Mouse (Mus musculus) cerebellum, adult 9-11 months (tissue): ENCODE data around the gene Mink1.
"Not testable (repeated sequence)": the region's sequence is repeated elsewhere in the genome, so short reads cannot be mapped to it uniquely, and the experiment has no call there.

Experiments
- DNase-seq: peaks from one replicate; pipeline ENCODE4 v3.0.0; 2022

Gene Mink1

GRCm38 (mm10) chr11:70562287-70562994 is at the start of gene Mink1:
Gene Mink1 (plus strand): TSS chr11:70562881.
- DNase-seq: peak; percentile 91

DNA sequence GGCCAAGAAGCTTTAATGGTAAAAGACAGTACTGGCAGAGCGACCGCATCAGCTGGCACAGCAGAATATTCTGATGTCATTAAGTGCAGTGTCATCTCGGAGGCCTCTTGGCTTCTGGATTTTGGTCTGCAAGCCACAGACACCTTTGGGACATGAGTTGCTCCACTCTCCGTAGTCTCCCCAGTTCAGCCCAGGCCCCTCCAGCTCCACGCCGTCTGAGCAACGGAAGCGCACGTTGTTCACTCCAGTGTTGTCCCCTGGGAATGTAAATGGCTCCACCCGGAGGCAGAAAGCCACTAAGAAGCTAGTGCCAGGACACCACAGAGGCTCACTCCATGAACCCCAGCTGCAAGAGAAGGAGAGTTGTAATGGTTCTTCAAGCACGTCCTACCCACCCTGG is 49.2 kb upstream of the Mink1 start:
- no peak for DNase-seq

- DNase-seq: no peak
Observed at GRCm38 (mm10) chr11:70514288-70514687, 48.4 kb upstream of the Mink1 start, which contains the start of gene Vmo1. Gene Vmo1 (minus strand): TSS chr11:70514616.

- no peak for DNase-seq
Observed at GRCm38 (mm10) chr11:70516352-70516751, 46.3 kb upstream of the Mink1 start.

DNA sequence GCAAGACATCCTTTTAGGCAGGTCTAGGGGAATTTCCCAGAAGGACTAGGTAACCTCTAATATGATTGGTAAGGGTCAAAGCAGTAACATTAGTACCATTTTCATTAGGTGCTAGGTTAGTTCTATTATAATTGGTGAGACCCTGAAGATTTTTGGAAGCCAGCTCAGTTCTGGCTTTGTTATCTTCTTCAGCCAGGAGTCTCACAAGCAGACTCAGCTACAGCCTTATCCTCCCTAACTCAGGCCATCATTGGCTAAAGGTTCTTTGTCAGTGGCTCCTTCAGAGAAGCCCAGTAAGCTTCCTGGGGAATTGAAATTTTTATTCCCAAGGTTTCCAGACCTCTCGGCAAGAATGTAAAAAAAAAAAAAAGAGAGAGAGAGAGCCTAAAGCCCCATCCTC is 44.2 kb upstream of the Mink1 start:
- no peak for DNase-seq

DNA sequence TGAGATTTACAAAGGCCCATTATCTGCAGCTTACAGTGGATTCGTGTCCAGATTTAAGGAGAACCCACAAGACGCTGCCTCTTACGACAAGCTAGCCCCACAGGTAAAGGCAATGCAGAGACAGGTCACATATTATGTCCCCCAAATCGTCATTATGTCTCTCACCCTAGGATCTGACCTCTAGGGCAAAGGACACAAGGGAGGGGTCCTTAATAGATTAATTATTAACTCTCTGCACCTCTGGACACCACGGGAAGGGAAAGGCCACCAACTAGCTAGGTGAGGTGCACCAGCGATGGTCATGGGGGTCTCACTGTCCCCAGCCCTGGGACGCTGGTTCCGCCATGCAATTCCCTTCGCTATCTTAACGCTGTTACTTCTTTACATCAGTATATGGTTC is 43.8 kb upstream of the Mink1 start, which contains the start of gene Gltpd2:
Gene Gltpd2, plus strand, starts transcription at position 274 of the 400 bp plus-strand sequence.
- DNase-seq: no peak

DNA sequence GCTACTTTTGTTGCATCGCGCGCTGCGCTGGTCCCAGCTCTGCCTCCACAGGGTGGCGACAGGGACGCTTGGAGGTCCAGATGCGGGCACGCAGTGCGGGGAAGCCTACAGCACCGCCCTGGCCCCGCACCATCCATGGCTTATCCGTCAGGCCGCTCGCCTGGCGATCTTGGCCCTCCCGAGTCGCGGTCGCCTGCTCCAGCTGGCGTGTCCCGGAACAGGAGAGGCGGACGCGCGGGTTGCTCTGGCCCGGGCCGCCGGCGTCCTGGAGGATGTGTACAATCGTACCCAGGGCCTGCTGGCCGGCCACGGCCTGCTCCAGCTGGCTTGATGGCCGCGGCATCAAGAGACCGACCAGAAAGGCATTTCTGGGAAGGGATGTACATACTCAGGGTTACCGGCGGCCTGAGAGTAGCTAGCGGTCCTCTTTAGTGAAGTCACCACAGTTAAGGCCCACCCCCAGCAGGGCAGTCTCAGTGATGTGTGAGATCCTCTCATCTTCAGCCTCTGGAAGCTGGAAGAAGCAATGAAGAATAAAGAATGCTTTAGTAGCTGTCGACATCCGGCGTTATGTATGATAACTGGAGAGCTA is 42.4 kb upstream of the Mink1 start:
- peak; percentile 41 for DNase-seq

- DNase-seq: not testable (repeated sequence)
Observed at GRCm38 (mm10) chr11:70523306-70523989, 39.2 kb upstream of the Mink1 start.

GRCm38 (mm10) chr11:70524782-70525181 is 37.9 kb upstream of the Mink1 start:
- DNase-seq: no peak

DNA sequence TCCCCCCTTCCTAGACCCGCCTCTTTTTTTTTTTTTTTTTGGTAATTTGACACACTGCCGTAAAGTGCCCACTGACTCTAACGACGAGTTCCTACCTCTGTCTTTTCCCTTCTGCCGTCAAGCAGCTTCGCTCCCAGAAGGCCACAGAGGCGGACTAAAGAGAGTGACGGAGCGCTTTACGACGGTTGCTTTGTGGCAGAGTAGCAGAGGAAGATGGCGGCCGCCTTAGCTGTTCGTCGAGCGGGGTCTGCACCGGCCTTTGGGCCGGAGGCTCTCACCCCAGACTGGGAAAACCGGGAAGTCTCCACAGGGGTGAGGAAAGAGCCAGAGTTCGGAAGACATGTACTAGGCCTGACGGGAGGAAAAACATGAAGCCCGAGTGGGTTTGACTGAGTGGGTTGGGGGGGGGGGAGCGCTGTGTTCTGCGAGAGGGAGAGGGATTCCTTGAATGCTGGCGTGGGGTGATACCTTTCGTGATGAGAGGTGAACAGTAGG is 37.5 kb upstream of the Mink1 start, which contains the start of gene Psmb6:
Gene Psmb6, plus strand, starts transcription at position 184 of the 495 bp plus-strand sequence.
- DNase-seq: peak; percentile 96

DNA sequence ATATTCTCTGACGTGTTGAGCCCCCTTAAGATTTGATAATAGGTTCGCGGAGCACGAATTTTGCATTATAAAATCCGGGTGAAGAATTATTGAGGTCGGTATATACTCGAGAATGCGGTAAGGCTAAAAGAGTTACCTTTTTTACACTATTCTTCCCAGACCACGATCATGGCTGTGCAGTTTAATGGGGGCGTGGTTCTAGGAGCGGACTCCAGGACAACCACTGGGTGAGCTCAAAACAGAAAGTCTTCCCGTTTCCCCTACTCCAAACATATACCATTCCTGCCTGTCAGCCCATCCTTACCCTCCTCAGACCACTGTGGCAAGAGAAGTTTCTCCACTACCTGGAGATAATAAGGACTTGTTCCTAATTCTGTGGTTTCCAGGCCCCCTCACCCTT is 37.0 kb upstream of the Mink1 start:
- DNase-seq: peak; percentile 25

GRCm38 (mm10) chr11:70526211-70526610 is 36.5 kb upstream of the Mink1 start:
- DNase-seq: no peak

- DNase-seq: no peak
Observed at GRCm38 (mm10) chr11:70528610-70529009, 34.1 kb upstream of the Mink1 start.

GRCm38 (mm10) chr11:70531065-70531464 is 31.6 kb upstream of the Mink1 start:
- DNase-seq: not testable (repeated sequence)

DNA sequence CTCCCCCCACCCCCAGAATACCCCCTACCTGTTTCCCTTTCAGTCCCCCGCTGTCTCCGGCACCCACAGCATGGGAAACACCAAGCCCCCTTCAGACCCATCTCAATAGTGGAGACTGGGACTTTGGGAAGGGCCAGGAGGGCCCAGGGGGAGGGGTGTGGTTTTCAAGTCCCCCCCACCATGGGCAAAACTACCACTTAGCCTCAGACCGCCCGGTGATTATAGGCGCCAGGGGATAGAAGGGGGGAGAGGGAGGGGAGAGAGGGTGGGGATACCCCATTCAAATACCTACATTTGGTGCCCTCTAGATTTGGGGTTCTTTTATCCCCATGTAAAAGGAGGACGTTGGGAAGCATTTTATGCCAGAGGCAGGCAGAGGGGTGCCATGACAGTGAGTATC is 29.8 kb upstream of the Mink1 start, which contains the start of gene Gm40193:
Gene Gm40193, minus strand, starts transcription at position 101 of the 400 bp plus-strand sequence.
- DNase-seq: no peak

DNA sequence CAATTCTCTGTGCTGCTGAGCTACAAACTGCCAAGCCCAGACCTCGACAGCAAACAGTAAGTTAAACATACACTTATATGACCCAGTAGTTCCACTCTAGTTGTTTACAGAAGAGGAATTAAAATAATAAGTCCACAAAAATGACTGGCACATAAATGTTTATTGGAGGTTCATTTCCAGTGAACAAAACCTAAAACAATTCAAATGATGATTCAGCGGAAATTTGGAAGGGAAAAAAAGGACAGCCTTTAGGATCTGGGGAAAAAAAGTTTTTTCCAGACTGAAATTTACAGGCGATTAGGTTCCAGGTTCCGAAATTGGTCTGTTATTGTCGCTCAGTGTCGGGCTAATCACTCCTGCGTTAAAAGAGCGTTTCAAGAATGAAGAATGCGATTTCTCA is 23.3 kb upstream of the Mink1 start:
- DNase-seq: no peak

DNA sequence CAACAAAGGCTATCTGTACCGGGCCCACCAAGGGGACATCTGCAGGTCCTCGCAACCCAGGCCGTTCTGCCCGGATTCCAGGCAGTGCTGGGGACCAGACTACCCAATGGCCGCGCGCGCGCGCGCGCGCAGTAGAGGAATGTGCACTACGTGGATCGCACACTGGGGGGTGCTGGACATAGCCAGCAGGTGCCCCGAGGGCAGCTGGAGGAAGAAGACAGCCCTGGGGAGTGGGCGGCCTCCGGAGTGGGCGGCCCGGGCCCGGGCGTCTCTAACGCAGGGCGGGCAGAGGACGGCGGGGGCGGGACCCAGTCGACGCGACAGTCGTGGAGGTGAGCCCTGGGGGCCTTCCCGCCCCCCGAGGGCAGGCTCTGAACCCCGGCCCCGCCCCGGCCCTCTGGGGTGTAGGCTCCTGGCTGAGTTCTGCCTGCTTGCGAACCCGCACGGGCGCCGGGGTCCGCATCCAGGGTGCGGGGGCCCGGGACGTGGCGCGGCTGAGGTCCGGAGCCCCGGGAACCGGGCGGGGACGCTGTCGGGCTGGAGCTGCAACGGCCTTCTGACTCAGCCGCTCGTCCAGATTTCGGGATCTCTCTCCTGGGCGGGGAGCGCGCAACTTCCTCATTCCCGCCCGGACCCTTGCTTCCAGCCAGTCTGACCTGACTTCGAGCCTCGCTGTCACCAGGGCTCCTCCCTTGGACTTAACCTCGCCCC is 22.6 kb upstream of the Mink1 start, which contains the start of gene Pld2:
Gene Pld2, plus strand, starts transcription at position 188 of the 711 bp plus-strand sequence.
- DNase-seq: peak; percentile 55

DNA sequence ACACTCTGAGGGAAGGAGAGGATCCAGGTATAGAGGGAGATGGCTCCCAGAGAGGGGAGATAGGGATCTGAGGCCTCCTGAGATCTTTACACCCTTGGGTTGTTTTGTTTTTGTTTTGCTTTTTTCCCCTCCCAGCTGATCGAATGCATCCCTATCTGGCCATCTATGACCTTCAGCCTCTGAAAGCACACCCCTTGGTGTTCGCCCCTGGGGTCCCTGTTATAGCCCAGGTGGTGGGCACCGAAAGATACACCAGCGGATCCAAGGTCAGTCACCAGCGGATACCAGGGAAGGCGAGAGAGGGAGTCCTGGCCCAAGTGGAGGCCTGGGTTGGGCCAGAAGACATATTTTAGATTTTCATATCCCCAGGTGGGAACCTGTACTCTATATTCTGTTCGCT is 21.8 kb upstream of the Mink1 start:
- DNase-seq: no peak

DNA sequence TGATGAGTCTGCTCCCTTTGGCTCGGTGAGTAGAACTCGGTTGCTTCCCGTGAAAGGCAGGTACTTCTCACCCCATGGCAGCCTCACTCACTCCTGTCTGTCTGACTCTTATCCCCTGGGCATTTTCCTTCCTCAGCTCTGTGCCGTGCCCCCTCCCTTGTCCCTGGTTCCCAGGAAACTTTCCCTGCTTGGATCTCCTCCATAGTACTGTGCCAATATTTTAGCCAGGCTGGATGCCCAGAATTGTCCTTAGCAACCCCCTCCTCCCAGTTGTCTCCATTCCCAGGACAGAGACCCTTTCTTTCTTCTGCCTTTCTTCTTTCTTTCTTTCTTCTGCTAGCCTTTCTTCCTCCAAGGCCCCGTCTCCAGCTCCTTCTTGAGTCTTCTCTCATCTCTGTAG is 21.3 kb upstream of the Mink1 start:
- no peak for DNase-seq

DNA sequence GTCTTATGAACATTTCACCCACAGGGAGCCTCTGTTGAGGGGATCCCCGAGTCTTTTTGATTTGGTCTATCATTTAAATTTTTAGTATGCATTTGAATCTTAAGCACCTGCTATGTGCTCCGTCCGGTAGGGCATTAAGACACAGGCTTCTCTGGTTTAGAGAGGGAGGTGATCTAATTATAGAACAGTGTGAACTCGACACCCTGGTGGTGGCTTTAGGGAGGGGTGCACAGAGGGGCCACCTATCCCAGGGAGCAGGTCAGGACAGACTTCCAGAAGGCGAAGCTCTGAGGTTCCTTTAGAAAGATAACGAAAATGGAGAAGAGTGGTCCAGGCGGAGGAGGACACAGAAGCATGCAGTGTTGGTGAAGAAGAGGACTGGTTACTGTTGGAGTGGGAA is 18.2 kb upstream of the Mink1 start:
- DNase-seq: no peak

GRCm38 (mm10) chr11:70551526-70551925 is 11.2 kb upstream of the Mink1 start:
- DNase-seq: no peak

GRCm38 (mm10) chr11:70553940-70554339 is 8.7 kb upstream of the Mink1 start:
- no peak for DNase-seq

- no peak for DNase-seq
Observed at GRCm38 (mm10) chr11:70557545-70557944, 5.1 kb upstream of the Mink1 start.
